Mouse (Mus musculus): ENCODE data around the gene Dand5.

The Dand5 gene

DNA sequence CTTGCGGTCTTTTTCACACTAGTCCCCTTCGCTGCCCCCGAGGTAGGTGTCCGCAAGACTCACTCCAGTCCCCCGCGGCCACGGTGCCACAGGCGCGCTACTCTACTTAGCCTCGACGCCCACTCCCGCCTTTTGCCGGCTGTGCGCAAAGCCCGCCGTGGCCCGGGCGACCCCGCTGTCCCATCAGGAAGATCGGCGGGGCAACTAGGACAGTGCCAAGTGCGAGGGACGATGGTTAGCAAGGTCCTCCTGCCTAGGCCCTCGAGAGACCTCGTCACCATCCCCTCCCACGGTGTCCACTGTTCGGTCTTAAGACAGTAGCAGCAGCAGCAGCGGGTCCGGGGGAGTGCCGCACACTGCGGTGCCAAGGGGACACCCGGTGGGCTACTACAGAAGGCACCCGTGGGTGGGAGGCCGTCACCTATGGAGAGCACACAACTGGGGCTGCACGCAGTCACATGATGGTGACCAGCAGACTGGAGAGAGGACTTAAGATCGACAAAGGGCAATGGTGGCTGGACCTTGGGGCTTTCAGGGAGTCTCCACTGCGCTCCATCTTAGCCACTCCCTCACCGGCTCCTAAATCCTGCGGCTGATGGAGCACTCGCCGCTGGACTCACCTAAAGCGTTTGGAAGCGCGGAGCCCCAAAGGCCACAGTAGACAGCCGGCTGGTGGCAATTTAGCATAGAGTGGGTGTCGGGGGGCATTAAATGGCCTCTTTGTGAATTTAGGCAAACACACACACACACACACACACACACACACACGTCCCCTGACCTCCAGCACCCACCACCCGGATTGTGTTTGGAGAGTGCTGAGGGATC lies 37.7 kb downstream of the Dand5 start:
- DNase-seq (ENCODE audit: low spot score in 2 of 2) = peak in 1 of 2 experiments; percentile 44

DNA sequence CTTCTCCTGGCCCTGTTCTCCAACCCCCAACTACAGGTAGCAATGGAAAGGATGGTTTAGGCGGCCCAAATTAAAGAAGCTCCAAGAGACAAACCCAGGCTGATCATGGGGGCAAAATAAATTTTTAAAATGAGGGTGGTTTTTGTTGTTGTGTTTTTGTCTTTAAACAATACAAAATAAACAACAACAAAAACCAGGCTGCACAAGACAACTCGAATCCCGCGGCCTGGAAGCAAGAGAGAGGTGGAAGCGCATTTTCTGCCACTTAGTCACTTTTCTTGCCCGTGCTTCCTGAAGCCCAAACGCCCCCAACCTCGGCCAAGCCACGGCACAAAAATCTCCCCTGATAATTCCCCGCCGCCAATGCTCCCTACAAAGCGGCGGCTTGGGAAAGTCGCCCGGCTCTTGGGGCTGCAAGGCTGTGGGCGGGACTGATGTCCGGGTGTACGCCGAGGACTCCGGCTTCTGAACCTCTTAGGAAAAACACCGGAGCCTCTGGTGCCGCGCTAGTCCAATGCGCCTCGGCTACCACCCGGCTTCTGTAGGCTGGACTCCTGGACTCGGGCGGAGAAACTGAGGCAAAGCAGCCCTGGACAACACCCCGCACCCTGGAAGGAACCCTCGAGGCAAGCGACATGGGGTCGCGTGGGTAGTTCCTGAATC lies 38.6 kb downstream of the Dand5 start:
- no peak for DNase-seq (ENCODE audit: low spot score in 2 of 2)

DNA sequence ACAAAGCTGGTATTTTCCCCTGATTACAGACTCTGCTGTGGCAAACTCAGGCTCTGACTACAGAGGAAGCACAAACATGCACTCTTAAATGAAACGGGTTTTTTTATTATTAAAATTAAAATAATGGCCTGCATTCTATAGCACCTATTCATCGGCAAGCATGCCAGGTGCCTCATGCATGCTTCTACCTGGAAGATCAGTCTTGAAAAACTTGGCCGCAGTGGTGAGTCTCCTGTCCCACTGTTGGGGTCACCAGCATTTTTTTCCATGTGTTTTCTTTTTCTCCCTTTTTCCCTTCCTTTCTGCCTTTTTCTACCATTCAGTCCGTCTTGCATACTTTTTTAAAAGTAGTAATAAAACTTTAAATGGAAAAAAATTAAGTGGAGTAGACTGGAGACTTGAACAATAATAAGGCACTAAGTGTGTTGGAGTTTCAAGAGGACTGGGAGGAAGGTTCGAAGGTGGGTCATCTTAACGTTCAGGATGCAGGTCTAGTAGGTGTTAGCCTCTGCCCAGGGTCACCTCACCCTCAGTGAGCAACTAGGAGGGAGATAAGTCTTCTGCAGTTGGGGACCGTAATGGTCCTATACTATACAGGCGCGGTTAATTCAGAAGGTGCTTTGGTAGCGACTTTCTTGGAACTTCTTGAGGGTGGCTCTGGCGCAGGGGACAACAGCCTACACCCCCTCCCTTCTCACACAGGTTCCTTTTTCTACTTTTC lies 39.3 kb downstream of the Dand5 start:
- no peak for DNase-seq (ENCODE audit: low spot score in 2 of 2)

DNA sequence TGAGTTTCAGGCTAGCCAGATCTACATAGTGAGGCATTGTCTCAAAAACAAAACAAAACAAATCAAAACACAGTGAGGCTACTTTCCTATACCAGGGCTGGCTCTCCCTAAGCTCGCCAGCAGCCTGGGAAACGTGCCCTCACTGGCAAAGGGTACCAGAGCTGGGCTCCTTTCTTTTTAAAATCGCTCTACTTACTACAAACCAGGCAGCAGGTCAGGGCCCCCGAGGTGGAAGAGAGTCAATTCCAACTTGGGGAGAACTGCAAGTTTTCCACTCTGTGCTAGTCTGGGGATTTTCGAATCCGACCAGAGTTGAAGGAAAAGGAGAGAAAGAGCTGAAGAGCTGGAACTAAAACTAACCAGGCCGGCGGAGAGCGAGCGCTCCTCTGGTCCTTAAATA lies 39.9 kb downstream of the Dand5 start:
- DNase-seq (ENCODE audit: low spot score in 2 of 2) = no peak

DNA sequence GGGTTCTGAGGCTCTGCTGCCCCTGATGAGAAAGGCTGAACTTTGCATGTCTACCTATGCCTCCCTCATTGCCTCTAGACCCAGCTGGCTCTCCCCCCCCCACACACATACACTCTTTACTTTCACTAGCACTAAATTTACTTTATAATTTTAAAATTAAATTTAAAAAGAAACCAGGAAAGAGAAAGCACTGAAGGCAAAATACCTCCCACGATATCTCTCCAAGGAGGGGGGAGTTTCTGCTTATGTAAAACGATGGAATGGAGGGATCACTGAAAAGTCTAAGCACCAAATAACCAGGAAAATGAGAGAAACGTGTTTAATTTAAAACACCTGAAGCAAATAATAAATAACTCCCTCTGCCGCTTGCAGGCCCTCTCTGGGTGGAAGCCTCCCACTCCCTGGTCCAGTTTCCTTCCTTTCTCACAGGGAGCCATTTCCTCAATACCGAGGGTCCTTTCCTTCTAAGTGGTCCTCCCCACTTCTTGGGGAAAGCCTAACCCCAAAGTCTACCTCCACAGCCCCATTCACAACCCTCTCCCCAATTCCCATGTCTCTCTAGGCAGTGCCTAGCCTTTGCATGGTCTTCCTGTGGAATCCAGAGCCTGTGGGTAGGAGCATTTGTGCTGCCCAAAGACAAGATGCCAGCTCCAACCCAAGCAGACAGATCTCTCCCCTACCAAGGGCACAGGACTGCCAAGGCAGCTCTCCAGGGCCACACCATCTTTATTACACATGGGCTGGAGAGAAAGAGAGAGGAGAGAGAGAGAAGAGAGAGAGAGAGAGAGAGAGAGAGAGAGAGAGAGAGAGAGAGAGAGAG lies 40.7 kb downstream of the Dand5 start:
- no peak for DNase-seq (ENCODE audit: low spot score in 2 of 2)

DNA sequence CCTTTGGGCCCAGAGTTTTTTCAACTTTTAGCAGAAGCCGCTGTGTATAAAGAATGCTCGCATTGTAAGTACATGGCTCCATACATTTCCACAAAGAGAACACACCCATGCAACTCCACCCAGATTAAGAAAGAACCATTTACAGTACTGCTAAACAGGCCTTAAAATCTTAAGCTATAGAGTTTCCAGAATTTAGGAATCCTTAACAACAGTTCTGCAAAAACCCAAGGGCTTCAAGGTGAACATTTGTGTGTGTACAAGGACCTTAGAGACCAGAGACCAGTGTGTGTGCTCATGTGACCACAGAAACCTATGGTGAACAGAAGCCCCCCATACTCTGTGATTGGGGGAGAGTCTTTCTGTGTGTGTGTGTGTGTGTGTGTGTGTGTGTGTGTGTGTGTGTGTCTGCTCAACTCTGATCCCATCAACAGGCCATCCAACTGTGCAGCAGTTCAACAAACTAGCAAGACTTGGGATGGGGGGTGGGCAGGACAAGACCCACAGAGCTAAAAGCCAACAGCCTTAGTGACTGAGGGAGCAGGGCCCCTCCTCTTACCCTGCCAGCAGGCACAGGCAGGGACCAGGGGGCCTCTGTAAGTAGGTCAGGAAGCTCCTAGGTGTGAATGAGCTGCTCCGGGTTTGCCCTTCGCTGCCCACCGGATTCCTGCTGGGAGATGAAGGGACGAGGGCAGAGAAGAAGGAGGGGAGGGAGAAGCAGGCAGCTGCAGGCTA lies 41.5 kb downstream of the Dand5 start:
- DNase-seq (ENCODE audit: low spot score in 2 of 2) = no peak

DNA sequence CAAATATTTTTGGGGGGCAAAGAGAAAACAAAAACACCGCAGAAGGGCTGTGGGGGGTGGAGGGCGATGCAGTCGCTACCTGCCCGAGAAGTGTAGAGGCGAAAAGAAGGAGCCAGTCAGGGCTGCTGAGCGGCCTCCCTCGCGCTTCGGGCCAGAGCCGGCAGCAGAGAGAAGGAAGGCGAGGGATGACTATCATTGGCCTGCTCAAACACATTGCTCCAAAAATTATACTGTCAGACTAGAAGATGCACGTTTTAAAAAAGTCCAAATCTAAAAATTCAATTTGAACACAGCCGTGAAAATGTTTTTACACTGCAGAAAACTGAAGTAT lies 42.4 kb downstream of the Dand5 start:
- DNase-seq (ENCODE audit: low spot score in 2 of 2) = no peak

DNA sequence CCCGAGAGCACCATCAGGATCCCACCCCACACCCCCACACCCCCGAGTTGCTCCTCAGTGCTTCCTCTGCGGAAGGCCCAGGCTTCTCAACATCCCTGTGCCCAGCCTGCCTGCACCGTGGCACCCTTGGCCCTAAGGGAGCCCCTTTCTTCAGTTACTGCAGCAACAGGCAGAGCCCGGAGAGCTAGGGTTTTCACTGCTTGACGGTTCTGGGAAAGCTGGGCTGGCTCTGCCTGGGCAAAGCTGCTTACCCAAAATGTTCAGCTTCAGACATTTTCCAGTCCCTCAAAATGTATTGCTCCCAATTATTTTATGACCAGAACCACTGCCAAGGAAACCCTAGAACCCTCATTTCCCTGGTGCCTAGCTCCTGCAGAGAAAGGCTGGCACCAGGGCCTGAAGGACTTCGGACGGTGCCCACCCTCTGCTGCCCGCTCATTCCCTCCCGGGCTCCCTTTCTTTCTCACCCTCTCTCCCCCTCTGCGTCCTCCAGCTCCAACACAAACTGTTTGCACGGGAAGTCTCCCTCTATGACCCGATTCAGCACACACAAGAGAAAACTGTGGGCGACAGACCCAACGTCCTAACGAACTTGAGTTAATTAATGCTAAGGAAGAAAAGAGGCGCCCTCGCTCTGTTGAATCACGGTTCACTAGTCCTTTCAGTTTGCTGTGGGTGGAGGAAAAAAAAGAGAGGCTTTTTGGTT lies 43.0 kb downstream of the Dand5 start:
- no peak for DNase-seq (ENCODE audit: low spot score in 2 of 2)

DNA sequence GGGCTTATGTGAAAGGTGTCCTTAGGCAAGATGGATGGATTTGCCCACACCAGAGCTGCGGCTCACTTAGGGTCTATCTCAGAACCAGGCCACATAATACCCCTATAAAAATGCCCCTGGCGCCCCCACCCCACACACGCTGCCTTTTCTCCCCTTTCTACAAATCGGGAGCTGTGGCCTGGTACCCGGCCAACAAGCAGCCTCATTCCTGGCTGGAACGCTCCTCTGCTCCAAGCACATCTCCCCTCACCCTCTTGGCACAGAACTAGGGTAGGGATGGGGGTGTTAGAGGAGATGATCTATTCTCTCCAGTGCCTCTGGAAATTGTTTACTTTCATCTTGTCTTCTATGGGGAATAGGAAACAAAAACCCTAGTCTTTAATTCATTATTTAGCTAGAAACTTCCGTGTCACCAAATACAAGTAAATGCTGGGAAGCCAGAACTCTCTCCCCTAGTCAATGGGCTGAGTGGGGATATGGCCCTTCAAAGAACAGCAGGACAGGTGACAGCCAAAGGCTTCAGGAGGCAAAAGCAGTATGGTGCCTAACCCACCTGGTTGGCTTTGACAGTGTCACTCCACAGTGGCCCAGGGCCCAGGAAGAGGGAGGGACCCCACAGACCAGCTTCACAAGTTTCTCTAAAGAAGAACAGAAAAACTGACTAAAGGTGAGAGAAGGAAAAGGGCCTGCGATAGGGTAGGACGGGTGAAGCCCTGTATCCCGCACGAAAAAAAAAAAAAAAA lies 43.8 kb downstream of the Dand5 start:
- peak in 1 of 2 experiments; percentile 66 for DNase-seq (ENCODE audit: low spot score in 2 of 2)

DNA sequence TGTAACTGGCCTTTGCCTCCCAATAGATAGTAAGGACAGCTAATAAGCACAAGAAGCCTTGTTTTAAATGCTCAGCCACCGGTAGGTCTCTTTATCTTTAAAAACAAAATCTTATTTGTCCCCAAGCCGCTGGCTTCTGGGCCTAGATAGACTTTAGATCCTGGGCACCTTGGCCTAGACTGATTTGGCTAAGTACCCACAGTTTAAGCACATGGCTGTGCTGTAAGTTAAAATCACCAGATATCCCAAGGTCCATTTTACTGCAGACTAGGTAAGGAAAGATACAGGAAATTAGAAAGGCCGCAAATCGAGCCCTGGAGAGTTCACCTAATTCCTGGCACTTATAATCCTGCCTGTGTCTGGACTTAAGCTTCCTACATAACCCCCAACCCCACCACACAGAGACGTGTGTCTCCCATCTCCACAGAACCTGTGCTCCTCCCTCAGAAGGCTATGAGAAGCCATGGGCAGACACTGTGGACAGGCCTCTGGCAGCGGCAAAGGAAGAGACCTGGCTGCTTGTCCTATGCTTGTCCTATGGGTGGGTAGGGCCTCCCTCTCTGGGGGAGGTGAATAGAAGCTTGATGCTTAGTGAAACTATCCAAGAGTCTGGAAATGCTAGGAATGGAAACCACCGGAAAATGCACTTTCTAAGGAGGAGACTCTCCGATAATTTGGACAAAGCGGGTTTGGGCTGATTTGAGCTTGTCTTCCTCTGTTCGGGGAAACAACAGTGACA lies 44.6 kb downstream of the Dand5 start:
- DNase-seq (ENCODE audit: low spot score in 2 of 2) = no peak

DNA sequence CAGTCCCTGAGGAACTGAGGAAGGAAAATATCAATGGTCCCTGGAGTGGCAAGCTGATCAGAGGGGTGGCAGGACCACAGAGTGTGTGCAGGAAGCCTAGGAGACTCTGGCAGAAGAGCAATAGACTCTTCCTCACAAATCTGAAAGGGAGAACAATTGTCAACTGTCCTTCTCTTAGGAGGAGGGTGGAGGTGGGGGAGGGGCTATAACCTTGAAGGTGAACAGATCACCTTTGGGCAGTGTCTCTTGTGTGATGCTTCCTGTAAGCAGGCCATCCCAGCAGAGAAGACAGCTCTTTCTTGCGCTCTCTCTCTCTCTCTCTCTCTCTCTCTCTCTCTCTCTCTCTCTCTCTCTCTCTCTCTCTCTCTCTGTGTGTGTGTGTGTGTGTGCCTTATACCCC lies 46.1 kb downstream of the Dand5 start:
- DNase-seq (ENCODE audit: low spot score in 2 of 2) = no peak

DNA sequence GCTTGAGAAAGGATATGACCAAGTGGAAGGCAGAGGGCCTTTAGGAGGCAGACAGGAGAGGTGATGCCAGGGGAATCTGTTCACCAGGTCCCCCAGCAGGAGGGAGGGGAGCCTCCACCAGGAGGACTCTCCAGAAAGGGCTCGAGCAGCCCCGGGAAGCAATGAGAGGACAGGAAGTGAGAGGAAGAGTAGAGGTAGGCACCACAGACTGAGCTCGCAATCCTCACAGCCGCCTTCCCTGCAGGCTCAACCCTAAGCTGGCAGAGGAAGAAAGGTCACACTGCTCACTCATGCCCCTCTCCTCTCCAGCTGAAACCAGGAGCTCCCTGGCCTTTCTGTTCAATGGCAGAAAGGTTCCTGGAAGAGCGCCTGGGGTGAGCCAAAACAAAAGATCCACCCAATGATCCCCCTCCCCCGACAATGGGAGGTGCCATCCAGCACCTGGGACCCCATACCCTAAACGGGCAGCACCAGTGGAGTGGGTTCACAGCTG lies 47.0 kb downstream of the Dand5 start:
- DNase-seq (ENCODE audit: low spot score in 2 of 2) = no peak

DNA sequence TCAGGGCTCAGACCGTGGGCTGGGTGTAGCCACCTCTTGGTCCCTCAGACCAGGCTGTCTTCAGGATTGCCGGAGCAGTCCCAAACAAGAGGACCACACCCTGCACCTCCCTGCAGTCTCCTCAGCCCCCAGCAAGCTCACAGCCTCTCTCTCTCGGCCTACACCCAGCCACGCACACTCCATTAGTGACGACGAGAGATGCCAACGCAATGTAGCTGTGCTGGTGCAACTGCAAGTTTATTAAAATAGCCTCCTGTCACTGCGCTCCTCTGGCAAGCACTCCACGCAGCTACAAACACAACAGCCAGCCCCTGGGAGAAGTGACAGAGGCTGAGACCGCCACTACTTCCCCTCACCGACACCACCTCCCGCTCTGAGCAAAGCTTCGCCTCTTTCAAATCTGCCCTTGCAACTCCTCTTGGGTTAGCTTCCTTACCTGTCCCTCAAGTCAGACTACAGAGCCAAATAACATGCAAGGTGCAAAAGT lies 47.5 kb downstream of the Dand5 start:
- no peak for DNase-seq (ENCODE audit: low spot score in 2 of 2)

DNA sequence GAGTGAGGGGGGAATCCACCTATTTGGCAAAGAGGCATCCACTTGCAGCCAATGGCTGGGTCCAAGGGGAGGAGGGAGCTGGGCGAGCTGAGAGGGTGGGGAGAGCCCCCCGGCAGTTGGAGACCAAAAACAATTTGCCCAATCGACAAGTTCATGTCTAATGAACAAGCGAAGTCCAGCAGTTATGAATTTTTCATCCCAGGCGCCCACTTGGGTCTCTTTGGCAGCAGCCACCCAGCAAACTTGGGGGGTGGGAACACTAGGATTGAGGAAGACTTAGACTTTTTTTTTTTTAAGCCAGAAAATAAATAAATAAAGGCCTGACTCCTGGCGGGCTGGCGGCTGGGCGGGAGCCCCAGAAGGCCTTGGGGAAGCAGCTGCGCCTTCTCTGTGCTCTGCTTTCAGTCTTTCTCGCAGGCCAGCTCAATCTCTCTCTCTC lies 48.1 kb downstream of the Dand5 start:
- DNase-seq (ENCODE audit: low spot score in 2 of 2) = peak in 1 of 2 experiments; percentile 76

DNA sequence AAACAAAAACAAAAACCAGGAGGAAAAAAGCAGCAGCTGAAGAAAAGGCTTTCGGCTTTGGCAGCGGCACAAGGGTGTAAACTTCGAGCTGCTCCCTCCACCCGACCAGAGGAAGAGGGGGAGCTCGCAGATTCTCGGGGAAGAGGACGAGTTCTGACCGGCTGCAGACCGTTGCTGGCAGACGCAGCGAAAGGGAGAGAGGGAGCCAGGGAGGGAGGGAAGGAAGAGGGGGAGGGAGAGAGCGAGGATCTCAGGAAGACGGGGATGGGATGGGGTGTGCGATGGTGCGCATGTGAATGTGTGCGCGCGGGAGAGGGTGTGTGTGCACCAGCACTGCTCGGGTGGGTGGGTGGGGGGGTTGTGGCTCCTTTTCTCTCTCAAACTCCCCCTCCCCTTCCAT lies 48.8 kb downstream of the Dand5 start:
- peak; percentile 53 to 80 for DNase-seq (ENCODE audit: low spot score in 2 of 2)

DNA sequence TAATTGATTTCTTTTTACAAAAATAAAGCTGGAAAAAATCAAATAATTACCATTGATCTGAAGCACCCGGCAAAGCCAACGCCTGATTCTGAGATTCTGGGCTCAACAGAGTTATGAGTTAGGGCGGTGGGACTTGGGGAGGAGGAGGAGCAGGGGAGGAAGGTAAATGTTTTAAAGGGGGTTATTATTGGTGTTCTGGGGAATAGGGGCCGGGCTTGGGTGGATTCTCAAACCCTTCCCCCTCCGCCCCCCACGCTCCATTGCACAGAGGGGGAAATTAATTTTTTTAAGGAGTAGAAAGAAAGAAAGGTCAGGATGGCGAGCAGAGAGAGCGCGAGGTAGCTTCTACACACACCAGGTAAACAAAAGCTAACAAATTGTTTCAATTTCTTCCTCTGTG lies 49.3 kb downstream of the Dand5 start:
- DNase-seq (ENCODE audit: low spot score in 2 of 2) = no peak

DNA sequence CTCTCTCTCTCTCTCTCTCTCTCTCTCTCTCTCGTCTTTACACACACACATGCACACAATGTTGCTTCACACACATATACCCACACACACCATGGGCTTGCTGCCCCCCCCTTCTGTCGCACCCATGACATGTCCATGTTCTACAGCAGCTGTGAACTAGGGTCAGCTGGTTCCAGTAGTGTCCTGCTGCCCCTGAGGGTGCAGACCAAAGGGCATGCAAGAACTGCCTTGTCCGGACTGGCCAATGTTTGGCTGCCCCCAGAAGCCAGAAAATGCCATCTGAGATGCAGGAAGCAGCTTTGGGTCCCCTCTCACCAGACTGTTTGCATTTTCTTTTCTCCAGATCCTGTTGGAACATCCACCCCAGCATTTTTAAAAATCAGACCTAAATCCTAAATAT lies 50.0 kb downstream of the Dand5 start:
- no peak for DNase-seq (ENCODE audit: low spot score in 2 of 2)

DNA sequence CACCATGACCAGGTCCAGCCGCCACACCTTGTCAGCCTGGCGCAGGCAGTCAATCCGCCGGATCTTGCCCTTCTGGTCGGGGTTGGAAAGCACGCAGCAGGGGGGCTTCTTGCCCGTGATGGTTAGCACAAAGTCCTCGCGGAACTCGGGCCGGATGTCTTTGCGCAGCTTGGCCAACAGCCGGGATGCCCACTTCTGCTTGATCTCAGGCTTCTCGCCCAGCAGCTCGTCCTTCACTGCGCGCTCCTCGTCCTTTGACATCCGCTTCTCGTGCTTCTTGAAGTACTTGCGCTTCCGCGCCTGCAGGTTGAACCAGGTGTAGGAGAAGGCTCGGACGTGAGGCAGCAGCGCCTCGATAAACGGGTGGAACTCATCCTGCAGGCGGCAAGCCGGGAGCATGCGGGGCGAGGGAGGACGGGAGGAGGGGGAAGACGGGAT lies 50.7 kb downstream of the Dand5 start:
- DNase-seq (ENCODE audit: low spot score in 2 of 2) = peak in 1 of 2 experiments; percentile 75
